Mouse (Mus musculus) bone marrow macrophage, adult 2 months (primary cell): ENCODE data around the gene Jade1. TPM values are rescaled to one million over a fixed set of nuclear protein-coding genes. Genes with fewer than 3 reads are reported as not detected.

Experiments used
- H3K27ac ChIP-seq: 2 replicates; pipeline ENCODE4 v1.5.1; 2012; ENCODE audit warnings: low read depth, low read length; ENCODE audit not compliant: insufficient read depth
- H3K4me1 ChIP-seq: 2 replicates; pipeline ENCODE4 v1.6.1; 2012; ENCODE audit warnings: low read length; ENCODE audit not compliant: control insufficient read depth, insufficient read depth
- H3K4me3 ChIP-seq: 2 replicates; pipeline ENCODE4 v1.5.1; 2012; ENCODE audit warnings: mild to moderate bottlenecking, low read length, moderate library complexity; ENCODE audit not compliant: insufficient read depth
- CTCF ChIP-seq: IDR thresholded peaks from 2 replicates; pipeline ENCODE4 v1.5.1; 2012; ENCODE audit warnings: low read depth, mild to moderate bottlenecking, low read length, moderate library complexity
- POLR2A ChIP-seq: IDR thresholded peaks from 2 replicates; pipeline ENCODE4 v1.6.1; 2012; ENCODE audit warnings: mild to moderate bottlenecking, low read depth, low read length, borderline replicate concordance
- polyA plus RNA-seq: library from polyadenylated mRNA; stranded (reverse); fragments of >200 nt; gene quantifications from 2 replicates; pipeline ENCODE4 v1.2.4, GENCODE M21; 2012; ENCODE audit not compliant: missing spikeins, insufficient read depth, insufficient read length

Gene Jade1
- polyA plus RNA-seq, 1 experiment, result 13.9 TPM

GRCm38 (mm10) chr3:41588495-41588894 lies 33.0 kb downstream of the Jade1 start:
- Histone ChIP-seq H3K27ac (no peak overlapping the region), H3K4me1 (peaks cover 29% of the 10 kb centered on the region), H3K4me3 (no peak overlapping the region)
- no peak for TF ChIP-seq CTCF
- TF ChIP-seq POLR2A, result no peak

DNA sequence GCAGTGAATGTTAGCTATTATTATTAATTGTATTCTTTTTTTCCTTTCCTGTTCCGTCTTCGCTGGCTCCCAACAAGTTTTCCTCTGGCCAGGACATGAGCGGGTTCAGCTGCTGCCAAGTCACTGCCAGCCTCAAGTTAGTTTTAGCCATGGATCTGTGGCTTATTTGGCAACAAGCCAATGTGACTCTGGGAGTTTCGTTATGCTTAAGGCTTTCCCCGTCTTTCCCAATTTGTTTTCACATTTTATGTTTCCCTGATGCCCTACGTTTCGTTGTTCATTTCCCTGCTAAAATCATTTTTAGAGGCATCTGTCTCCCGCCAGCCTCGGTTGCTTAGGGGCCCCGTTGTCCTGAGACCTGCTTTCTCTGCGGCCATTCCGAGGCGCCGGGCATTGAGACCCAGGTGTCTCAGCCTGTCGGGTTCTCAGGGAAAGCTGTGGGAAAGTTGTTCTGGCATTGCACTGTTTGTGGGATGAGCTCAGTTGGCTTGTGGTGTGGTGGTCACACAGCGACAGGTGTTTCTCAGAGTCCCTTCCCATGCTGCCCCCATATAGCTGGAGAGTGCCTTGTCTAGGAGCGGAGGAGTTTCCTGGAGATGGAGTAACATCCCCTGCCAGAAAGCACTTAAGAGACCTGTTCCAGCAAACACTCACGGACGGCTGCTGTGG lies 33.8 kb downstream of the Jade1 start:
- H3K27ac ChIP-seq, result no peak overlapping the region
- TF ChIP-seq CTCF, result no peak
- no peak for TF ChIP-seq POLR2A
- H3K4me1 ChIP-seq, result peaks cover 27% of the 10 kb centered on the region
- no peak overlapping the region for H3K4me3 ChIP-seq

GRCm38 (mm10) chr3:41589988-41590387 lies 34.5 kb downstream of the Jade1 start:
- Histone ChIP-seq H3K4me1 (peaks cover 26% of the 10 kb centered on the region), H3K4me3 (no peak overlapping the region), H3K27ac (no peak overlapping the region)
- TF ChIP-seq POLR2A (no peak), CTCF (no peak)

DNA sequence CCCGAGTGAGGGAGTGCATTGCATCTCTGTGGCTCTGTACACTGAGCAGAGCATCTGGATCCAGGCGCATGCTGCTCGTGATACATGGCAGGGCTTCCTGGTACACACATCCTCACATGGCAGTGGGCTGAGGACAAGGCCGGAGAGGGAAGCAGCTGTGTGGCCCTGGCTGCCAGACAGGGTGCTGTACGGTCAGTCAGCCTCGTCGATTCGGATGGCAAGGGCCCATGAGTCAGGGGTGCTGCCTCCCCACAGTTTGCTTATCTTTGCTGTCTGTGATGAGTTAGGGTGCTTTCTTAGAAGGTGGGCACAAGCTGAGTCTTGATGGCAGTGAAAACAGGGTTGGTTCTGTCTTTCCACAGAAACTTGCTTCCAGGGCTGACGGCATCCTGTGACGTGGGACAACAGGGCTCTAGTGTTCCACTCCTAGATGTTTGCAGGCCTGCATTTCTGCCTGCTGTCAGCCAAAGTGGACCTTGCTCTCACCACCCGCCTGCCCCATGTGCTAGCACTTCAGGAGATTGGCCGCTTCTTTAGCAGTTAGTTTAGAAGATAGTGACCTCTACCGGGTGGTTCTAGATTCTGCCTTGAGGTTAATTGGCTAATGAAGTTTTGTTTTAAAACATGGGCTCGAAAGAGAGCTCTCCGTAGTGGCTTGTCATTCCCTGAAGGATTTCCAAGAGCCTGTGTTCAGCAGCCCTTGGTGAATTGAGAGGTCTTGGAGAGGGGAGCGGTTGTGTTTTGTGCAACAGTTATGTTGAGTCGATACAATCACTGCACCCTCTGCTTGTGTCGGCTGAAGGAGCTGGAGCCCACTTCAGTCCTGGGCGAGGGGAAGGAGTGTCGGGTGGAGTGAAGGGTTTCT lies 35.4 kb downstream of the Jade1 start:
- H3K4me1 ChIP-seq, result peaks cover 18% of the 10 kb centered on the region
- TF ChIP-seq POLR2A, result no peak
- no peak for TF ChIP-seq CTCF
- H3K4me3 ChIP-seq, result no peak overlapping the region
- H3K27ac ChIP-seq, result no peak overlapping the region

- TF ChIP-seq CTCF (no peak), POLR2A (no peak)
Observed at GRCm38 (mm10) chr3:41591651-41592170, 36.2 kb downstream of the Jade1 start.

GRCm38 (mm10) chr3:41592805-41593204 lies 37.3 kb downstream of the Jade1 start:
- Histone ChIP-seq H3K4me1 (peaks cover under 1% of the 10 kb centered on the region; the same call in 1 of the 2 replicates), H3K4me3 (no peak overlapping the region), H3K27ac (no peak overlapping the region)
- TF ChIP-seq POLR2A (no peak), CTCF (no peak)

More at GRCm38 (mm10) chr3:41591651-41592170, 36.2 kb downstream of the Jade1 start:
- Histone ChIP-seq H3K4me1 (peaks cover 12% of the 10 kb centered on the region), H3K4me3 (no peak overlapping the region), H3K27ac (no peak overlapping the region)

DNA sequence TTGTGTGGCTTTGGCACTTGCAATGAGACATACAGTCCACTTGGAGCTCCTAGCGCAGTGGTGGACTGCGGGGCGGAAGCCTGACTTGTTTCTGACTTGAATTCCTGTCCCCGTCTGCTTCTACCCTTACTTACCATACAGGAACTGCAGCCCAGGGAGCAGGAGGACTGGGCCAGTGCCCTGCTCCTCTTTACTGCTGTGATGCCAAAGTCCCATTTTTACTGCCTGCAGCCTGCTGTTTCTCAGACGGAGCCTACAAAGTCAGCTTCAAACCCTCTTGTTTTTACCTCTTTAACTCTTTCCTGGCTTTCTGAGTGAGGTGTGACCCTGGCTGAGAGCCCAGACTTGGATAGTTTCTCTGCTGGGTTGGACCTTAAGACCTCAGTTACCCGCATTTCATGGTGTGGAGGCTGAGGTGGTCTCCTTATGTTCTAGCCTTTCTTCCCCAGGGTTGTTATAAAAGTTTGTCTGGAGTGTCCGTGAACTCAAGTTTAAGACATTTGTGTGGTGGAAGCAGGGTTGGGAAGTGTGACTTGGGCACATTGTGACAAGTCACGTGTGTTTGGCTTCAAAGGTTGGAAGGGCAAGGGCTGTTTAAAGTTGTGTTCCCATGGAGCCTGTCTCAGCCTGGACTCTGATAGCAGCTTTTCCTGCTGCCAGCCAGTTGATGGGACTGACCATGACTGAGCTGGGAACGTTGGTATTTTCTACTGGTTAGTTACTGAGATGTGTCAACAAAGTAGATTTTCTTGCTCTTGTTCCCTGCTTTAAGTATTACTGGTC lies 38.8 kb downstream of the Jade1 start:
- TF ChIP-seq POLR2A (no peak), CTCF (no peak)
- H3K4me3 ChIP-seq, result no peak overlapping the region
- H3K27ac ChIP-seq, result no peak overlapping the region
- no peaks in the 10 kb centered on the region for H3K4me1 ChIP-seq

GRCm38 (mm10) chr3:41595010-41595409 lies 39.5 kb downstream of the Jade1 start:
- no peak overlapping the region for H3K27ac ChIP-seq
- no peak overlapping the region for H3K4me3 ChIP-seq
- TF ChIP-seq POLR2A, result no peak
- no peak for TF ChIP-seq CTCF
- H3K4me1 ChIP-seq, result no peaks in the 10 kb centered on the region

- H3K27ac ChIP-seq, result no peak overlapping the region
- TF ChIP-seq POLR2A, result no peak
- TF ChIP-seq CTCF, result no peak
- H3K4me1 ChIP-seq, result no peaks in the 10 kb centered on the region
- H3K4me3 ChIP-seq, result no peak overlapping the region
Observed at GRCm38 (mm10) chr3:41597036-41597435, 41.5 kb downstream of the Jade1 start.
